Mouse (Mus musculus) mesoderm, embryonic 11.5 days (tissue): Measurements from ENCODE around the gene Akt3.
A peak's percentile ranks its signal among the peaks of the same experiment; 100 is the strongest.

Experiments used
- DNase-seq: peaks from one replicate; pipeline ENCODE4 v3.0.0-alpha.2; 2012; ENCODE audit warnings: low read depth, low spot score

The Akt3 gene

GRCm38 (mm10) chr1:177188708-177189107 lies 69.3 kb downstream of the Akt3 start:
- DNase-seq = peak; percentile 75

- DNase-seq = peak; percentile 30
Measured at GRCm38 (mm10) chr1:177186751-177187150, 71.3 kb downstream of the Akt3 start.

- no peak for DNase-seq
Measured at GRCm38 (mm10) chr1:177179635-177180034, 78.4 kb downstream of the Akt3 start.

DNA sequence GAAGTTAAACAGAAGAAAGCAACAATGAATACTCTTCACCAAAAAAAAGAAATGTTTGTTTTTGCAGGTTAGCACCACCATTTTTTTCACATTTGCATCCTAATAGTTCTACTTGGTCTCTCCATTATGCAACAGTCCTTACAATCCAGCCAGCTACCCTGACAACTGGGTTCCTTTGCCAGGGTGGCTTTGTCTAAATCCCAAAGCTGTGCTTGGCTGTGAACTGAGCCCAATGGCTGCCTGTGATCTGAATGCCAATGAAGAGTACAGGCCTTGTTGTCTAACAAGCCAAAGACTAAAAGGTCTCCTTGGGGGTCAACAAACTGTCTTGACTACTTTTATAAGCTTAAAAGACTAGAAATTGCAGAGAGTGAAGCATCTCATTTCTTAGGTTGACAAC lies 82.6 kb downstream of the Akt3 start:
- DNase-seq = peak; percentile 73

DNA sequence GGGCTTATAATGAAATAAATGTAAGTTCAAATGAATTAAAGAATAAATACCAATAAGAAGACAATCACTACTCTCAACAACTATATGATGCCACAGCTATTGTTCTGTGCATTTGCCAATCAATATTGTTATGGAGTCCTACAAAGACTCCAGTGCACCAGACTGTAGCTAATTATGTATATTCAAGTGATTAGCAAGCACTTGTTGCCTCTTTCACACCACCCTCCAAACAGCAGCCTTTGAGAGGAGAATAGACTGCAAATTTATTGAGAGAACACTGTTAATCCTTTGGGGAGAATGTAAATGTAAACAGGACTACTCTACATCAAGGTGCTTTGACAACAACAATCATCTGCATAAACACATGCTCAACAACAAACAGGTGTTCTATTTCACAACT lies 86.7 kb downstream of the Akt3 start:
- no peak for DNase-seq

DNA sequence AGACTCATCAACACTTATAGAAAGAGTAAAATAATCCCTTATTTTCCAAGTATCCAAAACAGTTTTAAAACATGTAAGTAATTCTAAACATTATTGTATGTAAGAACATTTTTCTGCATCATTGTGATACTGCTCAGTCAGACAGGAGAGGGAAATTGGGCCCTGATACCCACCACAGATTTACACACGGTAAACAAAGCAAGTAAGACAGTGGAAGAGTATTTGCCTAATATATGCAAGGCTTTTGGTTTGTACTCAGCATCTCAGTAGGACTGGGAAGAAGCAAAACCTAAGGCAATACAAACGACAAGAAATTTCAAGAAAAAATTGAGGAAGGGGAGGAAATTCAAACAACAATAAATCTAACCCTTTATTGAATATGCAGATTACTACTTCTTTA lies 92.2 kb downstream of the Akt3 start:
- no peak for DNase-seq

DNA sequence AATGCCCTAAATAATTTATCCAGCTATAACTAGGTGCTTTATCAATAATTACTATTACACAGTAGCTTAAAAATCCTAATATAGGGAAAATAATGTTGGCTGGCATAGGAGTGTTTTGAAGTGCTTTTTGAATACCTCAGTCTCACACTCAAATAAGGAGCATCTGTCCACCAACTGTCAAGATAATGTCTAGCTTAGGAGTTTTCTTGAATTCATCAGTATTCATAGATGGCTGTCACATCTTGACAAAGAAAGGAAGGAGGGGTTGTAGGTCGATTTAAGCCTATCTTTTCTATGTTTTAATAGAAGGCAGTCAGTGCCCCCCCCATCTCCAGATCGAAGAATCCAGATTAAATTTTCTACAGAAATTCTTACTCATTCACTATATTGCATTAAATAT lies 92.7 kb downstream of the Akt3 start:
- no peak for DNase-seq

DNA sequence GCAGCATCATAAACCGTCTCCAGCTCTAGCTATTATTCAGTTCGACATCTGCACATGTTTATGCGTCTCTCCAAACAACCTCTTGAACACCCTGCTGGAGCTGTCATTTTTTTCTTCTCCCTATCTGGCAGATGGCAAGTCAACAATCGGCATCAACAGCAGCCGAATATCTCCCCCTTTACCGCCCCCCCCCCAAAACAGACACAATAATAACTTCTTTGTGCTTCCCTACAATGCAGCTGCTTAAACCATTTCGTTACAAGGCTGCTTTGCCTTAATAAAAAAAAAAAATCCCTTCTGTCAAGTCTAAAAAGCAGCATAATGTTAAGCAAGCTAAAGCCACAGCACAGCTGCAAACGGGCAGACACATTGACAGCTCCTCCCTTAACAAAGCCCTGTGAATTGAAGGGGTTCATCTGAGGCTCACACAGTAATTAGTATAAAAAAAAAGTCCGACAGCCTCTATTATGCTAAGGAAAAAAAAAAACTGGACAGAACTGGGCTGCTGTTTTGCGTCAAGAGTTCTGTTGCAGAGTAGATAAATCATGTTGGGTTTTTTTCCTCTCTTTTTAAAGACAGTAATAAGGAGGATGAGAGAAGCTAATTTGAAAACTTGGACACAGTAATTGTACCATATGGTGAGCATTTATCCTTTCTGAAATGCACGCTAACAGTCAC lies 107.5 kb downstream of the Akt3 start:
- peak; percentile 71 for DNase-seq

DNA sequence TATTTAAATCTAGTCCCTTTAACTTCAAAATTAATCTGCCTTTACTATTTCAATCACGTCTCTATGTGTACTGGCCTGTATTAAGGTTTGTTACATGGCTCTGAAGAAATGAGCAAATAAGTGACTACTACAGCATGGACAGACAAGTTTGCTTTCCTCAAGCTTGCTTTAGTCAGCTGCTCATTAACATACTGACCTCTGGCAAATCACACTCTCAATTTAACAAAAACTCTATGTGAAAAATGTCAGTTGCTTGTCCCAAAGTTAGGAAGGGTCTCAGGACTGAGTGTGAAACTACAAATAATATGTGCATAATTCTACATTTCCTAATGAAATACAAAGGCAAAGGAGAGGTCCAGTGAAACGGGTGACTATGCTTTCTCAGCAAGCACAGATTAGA lies 109.3 kb downstream of the Akt3 start:
- no peak for DNase-seq

- no peak for DNase-seq
Measured at GRCm38 (mm10) chr1:177141468-177141867, 116.5 kb downstream of the Akt3 start.

- DNase-seq = no peak
Measured at GRCm38 (mm10) chr1:177139652-177140051, 118.4 kb downstream of the Akt3 start.

GRCm38 (mm10) chr1:177131458-177131857 lies 126.5 kb downstream of the Akt3 start:
- DNase-seq = no peak

DNA sequence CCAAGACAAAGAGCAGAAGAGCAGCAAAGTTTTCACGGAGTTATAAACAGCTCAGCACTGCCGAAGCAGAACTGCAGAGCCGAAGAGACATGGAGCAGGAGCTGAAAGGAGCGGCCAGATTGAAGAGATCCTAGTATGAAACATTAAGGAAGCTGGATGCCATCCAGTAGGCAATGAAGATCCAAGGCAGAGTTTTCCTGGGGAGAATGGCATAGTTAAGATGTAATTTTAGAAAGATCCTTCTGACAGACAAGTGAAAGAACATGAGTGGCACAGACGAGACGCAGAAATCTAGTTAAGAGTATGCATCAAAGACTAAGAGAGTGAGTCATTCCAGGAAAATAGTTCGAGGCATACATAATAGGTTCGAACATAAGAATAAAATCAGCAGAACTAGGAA lies 131.3 kb downstream of the Akt3 start:
- no peak for DNase-seq

GRCm38 (mm10) chr1:177110665-177111271 lies 147.2 kb downstream of the Akt3 start:
- no peak for DNase-seq

DNA sequence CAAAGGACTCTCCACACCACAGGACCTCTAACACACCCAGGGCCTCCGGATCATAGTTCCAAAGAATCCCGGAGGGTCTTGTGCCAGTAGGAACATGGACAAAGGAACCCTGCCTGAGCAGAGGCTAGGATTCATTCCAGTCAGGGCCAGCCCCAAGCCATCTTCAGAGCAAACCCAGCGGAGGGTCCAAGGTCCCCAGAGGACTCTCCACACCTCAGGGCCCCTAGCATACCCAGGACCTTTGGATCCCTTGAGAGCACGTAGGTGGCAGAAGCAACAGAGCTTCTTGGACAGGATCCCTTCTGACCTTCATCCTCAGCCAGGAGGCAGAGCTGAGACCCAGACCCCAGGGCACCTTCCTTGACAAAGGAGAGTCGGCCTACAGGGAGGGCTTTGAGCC lies 167.5 kb downstream of the Akt3 start:
- no peak for DNase-seq

DNA sequence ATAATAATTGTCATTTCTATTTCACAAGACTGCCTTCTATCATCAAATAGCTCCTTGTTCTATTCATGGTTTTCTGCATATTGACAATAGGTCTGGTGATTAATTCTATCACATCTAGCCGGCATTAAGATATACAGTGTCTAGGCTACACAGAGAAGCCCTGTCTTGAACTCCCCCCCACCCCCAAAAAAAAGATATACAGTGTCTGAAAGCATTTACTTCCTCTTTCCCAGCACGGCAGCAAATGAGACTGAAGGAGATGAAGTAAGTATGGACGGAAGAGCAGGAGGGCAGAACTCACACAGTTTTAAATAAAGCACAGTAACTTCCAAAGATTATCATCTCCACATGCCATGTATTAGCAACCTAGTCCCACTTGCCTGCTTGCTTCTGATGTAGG lies 168.5 kb downstream of the Akt3 start:
- peak; percentile 4 for DNase-seq

DNA sequence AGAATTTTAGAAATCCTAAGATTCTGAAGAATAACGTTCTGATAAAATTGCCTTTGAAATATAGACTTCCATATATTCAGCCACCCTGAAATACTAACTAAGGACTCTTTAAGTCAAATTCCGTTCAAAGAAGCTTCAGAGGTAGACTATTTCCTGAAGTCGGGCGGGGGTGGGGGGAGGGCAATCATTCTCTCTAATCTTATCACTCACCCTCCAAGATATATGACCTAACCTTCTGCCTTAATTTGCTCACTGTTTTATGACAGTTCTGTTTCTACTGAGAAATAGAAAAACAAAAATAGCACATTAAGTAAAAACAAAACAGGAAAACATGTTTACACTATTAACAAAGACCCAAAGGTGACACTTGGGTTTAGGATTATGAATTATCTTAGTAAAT lies 169.0 kb downstream of the Akt3 start:
- DNase-seq = no peak

- no peak for DNase-seq
Measured at GRCm38 (mm10) chr1:177081957-177082645, 175.9 kb downstream of the Akt3 start.

- DNase-seq = no peak
Measured at GRCm38 (mm10) chr1:177069161-177069560, 188.8 kb downstream of the Akt3 start.

DNA sequence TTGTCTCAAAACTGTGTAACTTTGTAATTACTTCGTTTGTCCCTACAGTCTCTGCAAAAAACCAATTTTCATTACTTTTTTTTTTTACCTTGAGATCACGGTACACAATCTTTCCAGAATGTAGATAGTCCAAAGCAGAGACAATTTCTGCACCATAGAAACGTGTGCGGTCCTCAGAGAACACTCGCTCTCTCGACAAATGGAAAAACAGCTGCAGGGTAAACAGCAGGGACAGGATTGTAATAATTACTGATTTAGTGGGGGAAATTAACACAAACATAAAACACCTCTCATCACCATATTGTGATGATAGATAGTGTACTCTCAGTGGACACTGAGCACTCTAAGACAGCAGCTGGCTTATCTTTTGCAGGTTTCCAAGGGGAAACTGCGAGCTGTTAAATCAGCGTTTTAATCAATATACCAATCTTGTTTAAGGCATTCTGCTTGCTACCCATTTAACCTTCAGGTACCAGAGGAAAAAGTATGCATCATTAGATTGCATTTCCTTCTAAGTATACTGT lies 190.8 kb downstream of the Akt3 start:
- DNase-seq = no peak

DNA sequence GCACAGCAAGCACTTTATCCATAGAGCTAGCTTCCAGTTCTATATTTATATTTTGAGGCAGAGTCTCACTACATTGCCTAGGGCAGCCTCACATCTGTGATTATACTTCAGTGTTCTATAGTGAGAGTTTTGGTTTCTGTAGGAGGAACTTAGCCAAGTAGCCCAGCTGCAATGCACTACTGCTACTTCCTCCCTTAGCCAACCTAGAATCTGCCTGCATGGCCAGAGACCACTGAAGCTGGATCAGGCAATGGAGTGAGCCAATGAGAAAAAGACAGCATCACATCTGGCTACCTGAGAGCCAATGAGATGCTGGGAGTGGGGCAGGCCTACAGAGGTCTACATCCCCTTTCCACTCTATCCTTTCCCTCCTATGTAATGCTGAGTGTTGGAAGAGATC lies 192.3 kb downstream of the Akt3 start:
- no peak for DNase-seq

- DNase-seq = no peak
Measured at GRCm38 (mm10) chr1:177061761-177062160, 196.2 kb downstream of the Akt3 start.

GRCm38 (mm10) chr1:177054891-177055290 lies 203.1 kb downstream of the Akt3 start:
- no peak for DNase-seq
